Mouse (Mus musculus) cerebellum, adult 9-10 months (tissue): ENCODE results near the gene Vps37c.

ENCODE experiments used
- DNase-seq: peaks from one replicate; pipeline ENCODE4 v3.0.0; 2022

Vps37c gene

GRCm38 (mm10) chr19:10714682-10715475 is 26.3 kb downstream of the Vps37c start:
- peak; percentile 91 for DNase-seq

- DNase-seq: no peak
These were observed 26.9 kb downstream of the Vps37c start for GRCm38 (mm10) chr19:10715476-10715875.

GRCm38 (mm10) chr19:10718251-10718775 is 29.8 kb downstream of the Vps37c start:
- peak; percentile 64 for DNase-seq

- peak; percentile 91 for DNase-seq
These were observed 31.2 kb downstream of the Vps37c start for GRCm38 (mm10) chr19:10719751-10720150.

- DNase-seq: peak; percentile 55
These were observed 32.0 kb downstream of the Vps37c start for GRCm38 (mm10) chr19:10720524-10720923.

GRCm38 (mm10) chr19:10721064-10721463 is 32.5 kb downstream of the Vps37c start:
- peak; percentile 53 for DNase-seq

- DNase-seq: peak; percentile 57
These were observed 34.5 kb downstream of the Vps37c start for GRCm38 (mm10) chr19:10723084-10723483.

GRCm38 (mm10) chr19:10723649-10724048 is 35.1 kb downstream of the Vps37c start:
- no peak for DNase-seq

GRCm38 (mm10) chr19:10724629-10725363 is 36.3 kb downstream of the Vps37c start:
- peak; percentile 71 for DNase-seq

- no peak for DNase-seq
These were observed 41.4 kb downstream of the Vps37c start for GRCm38 (mm10) chr19:10729889-10730288.

- no peak for DNase-seq
These were observed 41.9 kb downstream of the Vps37c start for GRCm38 (mm10) chr19:10730469-10730868.

GRCm38 (mm10) chr19:10731975-10732374 is 43.4 kb downstream of the Vps37c start:
- DNase-seq: no peak

- no peak for DNase-seq
These were observed 44.2 kb downstream of the Vps37c start for GRCm38 (mm10) chr19:10732741-10733140.

- no peak for DNase-seq
These were observed 45.1 kb downstream of the Vps37c start for GRCm38 (mm10) chr19:10733501-10734127.

- no peak for DNase-seq
These were observed 46.0 kb downstream of the Vps37c start for GRCm38 (mm10) chr19:10734554-10734953.

GRCm38 (mm10) chr19:10735061-10735460 is 46.5 kb downstream of the Vps37c start:
- no peak for DNase-seq

GRCm38 (mm10) chr19:10735861-10736260 is 47.3 kb downstream of the Vps37c start:
- no peak for DNase-seq

GRCm38 (mm10) chr19:10738038-10738437 is 49.5 kb downstream of the Vps37c start:
- DNase-seq: no peak

- no peak for DNase-seq
These were observed 50.3 kb downstream of the Vps37c start, which contains the start of gene Cd5 for GRCm38 (mm10) chr19:10738811-10739210. Cd5 (minus strand) TSS chr19:10739002.

GRCm38 (mm10) chr19:10739916-10740315 is 51.4 kb downstream of the Vps37c start:
- DNase-seq: no peak

GRCm38 (mm10) chr19:10740641-10741440 is 52.3 kb downstream of the Vps37c start:
- DNase-seq: no peak

GRCm38 (mm10) chr19:10742145-10742544 is 53.6 kb downstream of the Vps37c start:
- no peak for DNase-seq
